Mouse (Mus musculus) heart, embryonic 14.5 days (tissue): ENCODE results near the gene Oxgr1. TPM values are rescaled to one million over a fixed set of nuclear protein-coding genes. Genes with fewer than 3 reads are reported as not detected.
"Not testable (repeated sequence)": the region's sequence is repeated elsewhere in the genome, so short reads cannot be mapped to it uniquely, and the experiment has no call there.

ENCODE experiments used
- ATAC-seq: fragments of 200-750 bp; cut with Nextera tagmentation; 2 replicates; pipeline ENCODE4 v1.8.0; 2017; ENCODE audit warnings: low read depth, moderate TSS enrichment; ENCODE audit not compliant: insufficient number of reproducible peaks, insufficient read depth, low FRiP score
- H3K27ac ChIP-seq, 2 experiments: fragments of 200-500 bp in 1 of 2; fragments of 300-500 bp in 1 of 2; sonication (generic) in 1 of 2; replicated peaks in 1 of 2; 2 replicates each; pipeline ENCODE4 v1.5.1; 2012 to 2014; ENCODE audit warnings: low read depth in 2 of 2, low read length in 2 of 2, control low read depth in 1 of 2, mild to moderate bottlenecking in 1 of 2, mixed read lengths in 1 of 2; ENCODE audit not compliant: control insufficient read depth in 1 of 2, insufficient read depth in 1 of 2
- H3K27me3 ChIP-seq: fragments of 300-500 bp; sonication (generic); 2 replicates; pipeline ENCODE4 v1.6.1; 2014; ENCODE audit warnings: mild to moderate bottlenecking, low read length, control low read depth; ENCODE audit not compliant: control insufficient read depth, insufficient read depth
- H3K36me3 ChIP-seq: fragments of 300-500 bp; sonication (generic); 2 replicates; pipeline ENCODE4 v1.6.1; 2014; ENCODE audit warnings: mild to moderate bottlenecking, control low read depth, low read length, mixed read lengths; ENCODE audit not compliant: control insufficient read depth, insufficient read depth
- H3K4me1 ChIP-seq, 2 experiments: fragments of 200-500 bp in 1 of 2; fragments of 300-500 bp in 1 of 2; sonication (generic) in 1 of 2; 2 replicates each; pipeline ENCODE4 v1.6.1; 2012 to 2014; ENCODE audit warnings: low read length in 2 of 2, control low read depth in 1 of 2, mixed read lengths in 1 of 2; ENCODE audit not compliant: control insufficient read depth in 2 of 2, insufficient read depth in 2 of 2
- H3K4me2 ChIP-seq: fragments of 300-500 bp; sonication (generic); 2 replicates; pipeline ENCODE4 v1.6.1; 2014; ENCODE audit warnings: mild to moderate bottlenecking, low read length
- H3K4me3 ChIP-seq, 2 experiments: fragments of 200-500 bp in 1 of 2; fragments of 300-500 bp in 1 of 2; sonication (generic) in 1 of 2; 2 replicates each; pipeline ENCODE4 v1.5.1; 2012 to 2014; ENCODE audit warnings: low read length in 2 of 2, mild to moderate bottlenecking in 2 of 2, control low read depth in 1 of 2, low read depth in 1 of 2, moderate library complexity in 1 of 2; ENCODE audit not compliant: control insufficient read depth in 1 of 2, insufficient read depth in 1 of 2
- H3K9ac ChIP-seq: fragments of 300-500 bp; sonication (generic); 2 replicates; pipeline ENCODE4 v1.6.1; 2014; ENCODE audit warnings: mild to moderate bottlenecking, low read length
- H3K9me3 ChIP-seq: fragments of 300-500 bp; sonication (generic); 2 replicates; pipeline ENCODE4 v1.6.1; 2016; ENCODE audit warnings: low read length, control low read depth; ENCODE audit not compliant: control insufficient read depth
- WGBS: fragments of 180-500 bp; shearing (Covaris S2); extraction: QIAGEN DNeasy Blood & Tissue Kit; methylation state at CpG from one replicate; pipeline ENCODE4 v1.1.7; 2014; 5-methylcytosine and 5-hydroxymethylcytosine counted together
- polyA plus RNA-seq: library from polyadenylated mRNA; unstranded; fragments of >200 nt; fragmentation: Nextera tagmentation; extraction: Ambion mirVana; gene quantifications from 2 replicates; pipeline ENCODE4 v1.2.1, GENCODE M21; 2014

Gene Oxgr1
- polyA plus RNA-seq, 1 experiment from 2014 or later, result not detected

GRCm38 (mm10) chr14:119989651-119990050 lies 52.6 kb downstream of the Oxgr1 start:
- no peaks in the 10 kb centered on the region for H3K27me3 ChIP-seq
- H3K9me3 ChIP-seq, result no peaks in the 10 kb centered on the region
- peaks cover 0 to 4% of the 10 kb centered on the region in 2 experiments; a peak in 1 of 4 replicates for H3K4me1 ChIP-seq
- H3K36me3 ChIP-seq, result no peaks in the 10 kb centered on the region
- H3K27ac ChIP-seq, result no peak overlapping the region
- ATAC-seq, result no peak
- no peak overlapping the region for H3K4me3 ChIP-seq
- no peak overlapping the region for H3K4me2 ChIP-seq
- H3K9ac ChIP-seq, result no peak overlapping the region
- 75% methylated on average over 10 of the region's 10 CpGs for WGBS

DNA sequence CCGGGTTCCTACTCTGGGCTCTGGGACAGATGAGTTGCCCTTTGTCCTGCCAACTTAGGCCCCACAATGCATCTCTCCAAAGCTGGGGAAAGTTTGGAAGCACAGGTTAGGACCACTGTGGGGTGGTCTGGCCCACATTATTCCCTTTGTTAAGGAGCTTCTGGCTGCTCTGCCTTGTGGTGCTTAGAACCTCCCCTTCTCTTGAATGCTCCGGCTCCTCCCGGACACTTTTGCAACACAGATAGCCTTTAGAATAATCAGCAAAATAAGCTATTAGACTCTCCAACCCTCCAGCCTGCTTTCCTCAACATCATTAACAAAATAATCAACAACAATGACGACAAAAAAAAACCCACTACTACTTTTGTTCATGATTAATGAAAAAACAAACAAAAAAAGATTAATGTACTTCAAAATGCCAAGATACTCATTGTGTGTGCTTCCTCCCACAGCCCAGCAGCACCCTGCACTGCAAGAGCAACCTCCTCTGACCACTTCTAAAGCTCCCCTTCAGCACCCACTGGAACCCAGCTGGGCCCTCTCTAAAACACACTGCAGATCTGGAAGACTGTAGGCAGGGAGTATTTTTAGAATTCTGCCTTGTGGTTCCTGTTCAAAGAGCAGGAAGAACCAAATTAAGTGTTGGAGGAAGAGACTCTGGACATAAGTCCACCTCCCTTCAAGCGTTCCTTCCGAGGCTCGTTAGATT lies 53.1 kb downstream of the Oxgr1 start:
- Histone ChIP-seq H3K4me1 (peaks cover 0 to 4% of the 10 kb centered on the region in 2 experiments; a peak in 1 of 4 replicates), H3K4me3 (no peak overlapping the region), H3K27me3 (no peaks in the 10 kb centered on the region), H3K36me3 (no peaks in the 10 kb centered on the region), H3K4me2 (no peak overlapping the region), H3K9me3 (no peaks in the 10 kb centered on the region), H3K27ac (no peak overlapping the region), H3K9ac (no peak overlapping the region)
- WGBS, result 56% methylated on average over 7 of the region's 7 CpGs
- ATAC-seq, result no peak

DNA sequence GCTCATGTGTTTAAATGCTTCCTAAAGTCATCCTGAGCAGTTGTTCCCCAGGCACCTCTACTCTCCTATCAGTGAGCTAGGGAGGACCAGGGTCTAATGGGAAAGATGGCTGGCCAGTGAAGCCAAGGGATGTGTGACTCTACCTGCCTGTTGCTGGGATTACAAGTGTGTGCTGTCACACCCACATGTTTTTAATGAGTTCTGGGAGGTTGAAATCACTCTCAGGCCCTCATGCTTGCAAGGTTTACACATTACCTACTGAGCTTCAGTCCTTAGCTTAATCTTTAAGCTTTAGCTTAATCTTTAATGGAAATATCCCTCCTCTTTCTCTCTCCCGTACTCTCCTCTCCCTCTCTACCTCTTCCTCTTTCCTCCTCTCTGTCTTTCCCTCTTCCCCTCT lies 55.0 kb downstream of the Oxgr1 start:
- H3K4me3 ChIP-seq, result no peak overlapping the region
- no peaks in the 10 kb centered on the region for H3K9me3 ChIP-seq
- no peaks in the 10 kb centered on the region for H3K27me3 ChIP-seq
- 67% methylated on average over 1 of the region's 1 CpGs for WGBS
- H3K36me3 ChIP-seq, result no peaks in the 10 kb centered on the region
- ATAC-seq, result no peak
- peaks cover 0 to 4% of the 10 kb centered on the region in 2 experiments; a peak in 1 of 4 replicates for H3K4me1 ChIP-seq
- no peak overlapping the region for H3K9ac ChIP-seq
- no peak overlapping the region for H3K27ac ChIP-seq
- no peak overlapping the region for H3K4me2 ChIP-seq

DNA sequence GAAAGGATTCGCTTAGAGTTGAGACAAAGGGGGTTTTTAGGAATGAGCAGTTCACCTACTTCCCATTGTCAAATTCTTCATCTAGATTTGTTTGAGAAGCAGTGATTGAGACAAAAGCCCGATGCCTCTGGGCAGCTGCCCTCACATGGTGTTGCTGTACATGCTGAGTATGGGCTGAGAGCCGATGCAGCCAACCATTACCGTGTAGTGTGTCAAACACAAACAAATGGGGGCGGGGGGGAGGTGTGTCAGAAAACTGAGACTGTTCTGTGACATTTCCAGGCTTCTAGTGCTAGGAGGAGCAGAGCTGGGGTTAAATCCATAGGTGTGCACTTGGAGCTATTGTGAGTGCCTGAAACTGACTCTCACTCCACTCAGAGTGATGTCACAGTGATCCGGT lies 55.5 kb downstream of the Oxgr1 start:
- Histone ChIP-seq H3K9me3 (no peaks in the 10 kb centered on the region), H3K4me3 (no peak overlapping the region), H3K4me2 (no peak overlapping the region), H3K27me3 (no peaks in the 10 kb centered on the region), H3K36me3 (no peaks in the 10 kb centered on the region), H3K27ac (no peak overlapping the region), H3K4me1 (peaks cover 0 to 4% of the 10 kb centered on the region in 2 experiments; a peak in 1 of 4 replicates), H3K9ac (no peak overlapping the region)
- no peak for ATAC-seq
- 79% methylated on average over 6 of the region's 6 CpGs for WGBS

DNA sequence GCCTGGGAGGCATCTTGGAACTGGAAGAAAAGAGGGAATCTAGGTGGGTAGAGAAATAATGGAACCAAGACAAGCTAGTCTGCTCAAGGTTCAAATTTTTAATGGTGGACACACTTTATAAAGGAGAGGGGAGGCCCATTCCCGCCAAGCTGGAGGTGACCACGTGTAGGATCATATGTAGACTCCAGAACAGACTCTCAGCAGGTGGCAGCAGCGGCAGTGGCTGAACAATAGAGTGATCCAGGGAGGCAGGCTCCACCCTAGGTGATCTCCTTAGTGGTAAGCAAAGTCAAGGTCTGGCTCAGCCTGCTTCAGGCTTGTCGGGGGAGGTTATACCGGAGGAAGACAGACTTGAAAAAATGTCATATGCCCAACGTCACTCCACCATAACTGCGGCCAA lies 55.9 kb downstream of the Oxgr1 start:
- H3K36me3 ChIP-seq, H3K4me1 ChIP-seq, H3K27ac ChIP-seq, H3K4me2 ChIP-seq, H3K4me3 ChIP-seq, ATAC-seq, H3K27me3 ChIP-seq, H3K9me3 ChIP-seq, H3K9ac ChIP-seq: not testable (repeated sequence)
- WGBS, result 83% methylated on average over 7 of the region's 7 CpGs

GRCm38 (mm10) chr14:119981314-119981713 lies 60.9 kb downstream of the Oxgr1 start:
- H3K4me1 ChIP-seq, result no peaks in the 10 kb centered on the region
- ATAC-seq, result no peak
- H3K27me3 ChIP-seq, result no peaks in the 10 kb centered on the region
- WGBS, result 59% methylated on average over 5 of the region's 5 CpGs
- no peak overlapping the region for H3K9ac ChIP-seq
- H3K9me3 ChIP-seq, result no peaks in the 10 kb centered on the region
- H3K4me2 ChIP-seq, result no peak overlapping the region
- no peaks in the 10 kb centered on the region for H3K36me3 ChIP-seq
- no peak overlapping the region for H3K4me3 ChIP-seq
- H3K27ac ChIP-seq, result no peak overlapping the region

DNA sequence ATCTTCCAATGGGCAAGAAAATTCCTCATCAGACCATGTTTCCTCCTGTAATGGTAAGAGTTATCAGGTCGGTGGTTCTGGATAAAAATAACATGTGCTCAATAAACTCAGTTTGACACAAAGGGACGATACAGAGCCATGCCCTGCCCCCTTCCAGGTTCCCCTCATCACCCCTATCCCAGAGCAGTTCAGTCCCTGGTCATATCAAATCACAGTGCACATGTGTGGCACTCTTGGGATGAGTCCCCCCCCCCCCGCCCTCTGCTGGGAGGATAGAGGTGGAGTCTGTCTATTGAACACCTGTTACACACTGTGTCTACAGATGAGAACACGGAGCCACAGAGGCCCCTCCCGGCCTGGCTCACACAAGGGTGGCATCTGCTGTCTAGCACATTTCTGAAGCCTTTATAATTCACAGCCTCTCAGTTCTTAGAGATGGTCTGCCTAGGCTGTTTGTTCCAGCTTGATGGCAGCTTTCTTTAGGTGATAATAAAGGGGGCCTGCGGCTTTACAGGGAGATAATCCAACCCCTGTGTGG lies 61.5 kb downstream of the Oxgr1 start:
- WGBS, result 68% methylated on average over 6 of the region's 6 CpGs
- Histone ChIP-seq H3K4me2 (no peak overlapping the region), H3K9ac (no peak overlapping the region), H3K9me3 (no peaks in the 10 kb centered on the region), H3K27ac (no peak overlapping the region), H3K36me3 (no peaks in the 10 kb centered on the region), H3K4me1 (no peaks in the 10 kb centered on the region), H3K4me3 (no peak overlapping the region), H3K27me3 (no peaks in the 10 kb centered on the region)
- no peak for ATAC-seq
